ENCODE assay signal across 12 mouse cellular contexts in genomic region chr5:106801215-106801863, GRCm38 (mm10).
A peak's percentile ranks its signal among the peaks of the same experiment; 100 is the strongest.
DNase-seq lines count a peak whose midpoint lies in the region; ATAC-seq and TF ChIP-seq lines count a peak whose summit lies in the region.
"Had no signal": no experiment of that assay in that cellular context is flagged by ENCODE, and none has a peak within 500 bp of the region (broad histone marks: within the 10 kb centered on the region; RNA-seq: fewer than 3 reads in every experiment).

No protein-coding gene starts in this region.

- no peak overlapping the region for H3K4me2 ChIP-seq in forebrain, embryonic 16.5 days (ENCODE audit: low read length)
- H3K4me2 ChIP-seq in forebrain, embryonic 14.5 days (ENCODE audit: low read length), result no peak overlapping the region
- H3K4me2 ChIP-seq in kidney, postnatal 0 days (ENCODE audit: low read length), result no peak overlapping the region
- H3K4me2 ChIP-seq in hindbrain, embryonic 16.5 days (ENCODE audit: low read length), result peak overlapping the region; percentile 72; the same call in 1 of the 2 replicates
- peak overlapping the region; percentile 51; the same call in 1 of the 2 replicates for H3K4me2 ChIP-seq in midbrain, postnatal 0 days (ENCODE audit: low read depth, low read length, poor library complexity, severe bottlenecking)

- WGBS in forebrain, embryonic 16.5 days, result 17% methylated on average over 9 of the region's 9 CpGs
- WGBS in forebrain, embryonic 14.5 days, result 15% methylated on average over 9 of the region's 9 CpGs
- 26% methylated on average over 9 of the region's 9 CpGs for WGBS in kidney, postnatal 0 days
- WGBS in hindbrain, embryonic 16.5 days, result 22% methylated on average over 9 of the region's 9 CpGs
- 21% methylated on average over 9 of the region's 9 CpGs for WGBS in midbrain, postnatal 0 days

- H3K36me3 ChIP-seq in forebrain, embryonic 16.5 days (ENCODE audit: control insufficient read depth, insufficient read depth), result no peaks in the 10 kb centered on the region
- no peaks in the 10 kb centered on the region for H3K36me3 ChIP-seq in forebrain, embryonic 14.5 days (ENCODE audit: control insufficient read depth, insufficient read depth, low read length)
- no peaks in the 10 kb centered on the region for H3K36me3 ChIP-seq in kidney, postnatal 0 days (ENCODE audit: insufficient read depth, low read length)
- H3K36me3 ChIP-seq in hindbrain, embryonic 16.5 days (ENCODE audit: control insufficient read depth, insufficient read depth, low read length), result no peaks in the 10 kb centered on the region
- H3K36me3 ChIP-seq in midbrain, postnatal 0 days (ENCODE audit: insufficient read depth, low read length), result no peaks in the 10 kb centered on the region

- no peak for DNase-seq in forebrain, embryonic 14.5 days (ENCODE audit: low spot score)
- no peak for DNase-seq in kidney, postnatal 0 days (ENCODE audit: low spot score)
- DNase-seq in kidney, adult 9 months, result no peak
- peak; percentile 37 for DNase-seq in midbrain, postnatal 0 days (ENCODE audit: low spot score)
- DNase-seq in ovary, postnatal 14 days (ENCODE audit: low spot score), result no peak
- DNase-seq in testis, postnatal 14 days (ENCODE audit: low spot score), result no peak
- DNase-seq: adrenal gland, postnatal 25 days; cerebellum, adult 2 months; heart, postnatal 10 days; kidney, postnatal 4 days had no signal

- H3K4me1 ChIP-seq in forebrain, embryonic 16.5 days (replicated peaks; ENCODE audit: control insufficient read depth, insufficient read depth, low read length), result peaks cover 8% of the 10 kb centered on the region
- peaks cover 2% of the 10 kb centered on the region; the same call in 1 of the 2 replicates for H3K4me1 ChIP-seq in forebrain, embryonic 14.5 days (ENCODE audit: control insufficient read depth, insufficient read depth, low read length)
- no peaks in the 10 kb centered on the region for H3K4me1 ChIP-seq in kidney, postnatal 0 days (replicated peaks; ENCODE audit: insufficient read depth, low read length)
- peaks cover 6% of the 10 kb centered on the region for H3K4me1 ChIP-seq in hindbrain, embryonic 16.5 days (ENCODE audit: control insufficient read depth, insufficient read depth, low read depth, low read length)
- H3K4me1 ChIP-seq in midbrain, postnatal 0 days (ENCODE audit: insufficient read depth, low read length), result no peaks in the 10 kb centered on the region

- no peak overlapping the region for H3K27ac ChIP-seq in forebrain, embryonic 16.5 days (ENCODE audit: low read length)
- H3K27ac ChIP-seq in forebrain, embryonic 14.5 days (ENCODE audit: low read depth, low read length), result no peak overlapping the region
- H3K27ac ChIP-seq in kidney, postnatal 0 days, result no peak overlapping the region
- H3K27ac ChIP-seq in hindbrain, embryonic 16.5 days (ENCODE audit: low read depth, low read length), result no peak overlapping the region
- no peak overlapping the region for H3K27ac ChIP-seq in midbrain, postnatal 0 days (ENCODE audit: low read depth, low read length)

- TF ChIP-seq CTCF in kidney, postnatal 0 days (IDR thresholded peaks at IDR 0.05; ENCODE audit: low read depth), result no peak
- 0 out of 2 replicates have a peak, but pooled peaks have one; percentile 8 for TF ChIP-seq CTCF in midbrain, postnatal 0 days (IDR thresholded peaks at IDR 0.05)

- H3K4me3 ChIP-seq in forebrain, embryonic 16.5 days (replicated peaks; ENCODE audit: low read length), result no peak overlapping the region
- no peak overlapping the region for H3K4me3 ChIP-seq in forebrain, embryonic 14.5 days (ENCODE audit: low read depth, low read length)
- H3K4me3 ChIP-seq in kidney, postnatal 0 days (replicated peaks; ENCODE audit: low read depth, low read length), result no peak overlapping the region
- no peak overlapping the region for H3K4me3 ChIP-seq in hindbrain, embryonic 16.5 days (ENCODE audit: low read length)
- no peak overlapping the region for H3K4me3 ChIP-seq in midbrain, postnatal 0 days (ENCODE audit: low read depth, low read length)

- no peaks in the 10 kb centered on the region; the same call in 1 of the 2 replicates for H3K27me3 ChIP-seq in forebrain, embryonic 16.5 days (replicated peaks; ENCODE audit: control insufficient read depth, insufficient read depth, low read length)
- 0 out of 2 replicates have a peak, but pooled peaks cover 2% of the 10 kb centered on the region for H3K27me3 ChIP-seq in forebrain, embryonic 14.5 days (replicated peaks; ENCODE audit: control insufficient read depth, insufficient read depth, low read length)
- no peaks in the 10 kb centered on the region; the same call in 1 of the 2 replicates for H3K27me3 ChIP-seq in kidney, postnatal 0 days (ENCODE audit: insufficient read depth, low read length)
- H3K27me3 ChIP-seq in hindbrain, embryonic 16.5 days (replicated peaks; ENCODE audit: control insufficient read depth, insufficient read depth, low read length), result no peaks in the 10 kb centered on the region
- no peaks in the 10 kb centered on the region for H3K27me3 ChIP-seq in midbrain, postnatal 0 days (ENCODE audit: insufficient read depth, low read length)

- no peak overlapping the region for H3K9ac ChIP-seq in forebrain, embryonic 16.5 days (replicated peaks; ENCODE audit: low read depth, low read length)
- no peak overlapping the region for H3K9ac ChIP-seq in forebrain, embryonic 14.5 days (ENCODE audit: low read length)
- no peak overlapping the region for H3K9ac ChIP-seq in kidney, postnatal 0 days (ENCODE audit: low read depth, low read length)
- no peak overlapping the region for H3K9ac ChIP-seq in hindbrain, embryonic 16.5 days (ENCODE audit: low read depth, low read length)
- no peak overlapping the region for H3K9ac ChIP-seq in midbrain, postnatal 0 days (replicated peaks; ENCODE audit: low read length, poor library complexity, severe bottlenecking)

- no peaks in the 10 kb centered on the region for H3K9me3 ChIP-seq in forebrain, embryonic 16.5 days (ENCODE audit: control insufficient read depth, low read length)
- no peaks in the 10 kb centered on the region for H3K9me3 ChIP-seq in forebrain, embryonic 14.5 days (replicated peaks; ENCODE audit: control insufficient read depth, low read length)
- no peaks in the 10 kb centered on the region for H3K9me3 ChIP-seq in kidney, postnatal 0 days (replicated peaks; ENCODE audit: low read length)
- no peaks in the 10 kb centered on the region for H3K9me3 ChIP-seq in hindbrain, embryonic 16.5 days (ENCODE audit: control insufficient read depth, low read length)
- H3K9me3 ChIP-seq in midbrain, postnatal 0 days (ENCODE audit: low read length), result no peaks in the 10 kb centered on the region

- ATAC-seq in forebrain, embryonic 16.5 days, result 0 out of 2 replicates have a peak, but pooled peaks have one; percentile 11
- no peak for ATAC-seq in forebrain, embryonic 14.5 days
- ATAC-seq in kidney, postnatal 0 days (replicated peaks; ENCODE audit: low FRiP score, low read depth), result 0 out of 2 replicates have a peak, but pooled peaks have one; percentile 5
- ATAC-seq in hindbrain, embryonic 16.5 days, result peak; percentile 50; the same call in 1 of the 2 replicates
- ATAC-seq in midbrain, postnatal 0 days (ENCODE audit: low FRiP score), result peak; percentile 44

Comparison
In these comparisons a context has a peak if more than half of its experiments do, and no peak if none do; other contexts are left out.
1. H3K4me2 ChIP-seq: peak in hindbrain, embryonic 16.5 days (single experiment) and midbrain, postnatal 0 days (single experiment); none in forebrain, embryonic 16.5 days (single experiment), forebrain, embryonic 14.5 days (single experiment) and kidney, postnatal 0 days (single experiment).